Mouse (Mus musculus): Measurements from ENCODE around the gene Rnase1. TPM values are rescaled to one million over a fixed set of nuclear protein-coding genes. Genes with fewer than 3 reads are reported as not detected.
"Not testable (repeated sequence)": the region's sequence is repeated elsewhere in the genome, so short reads cannot be mapped to it uniquely, and the experiment has no call there.

Rnase1 gene
- polyA plus RNA-seq (2015; fragmentation: Nextera tagmentation; extraction: Ambion mirVana): 0.96 and 1.2 TPM in 2 replicates

GRCm38 (mm10) chr14:51146685-51147084, at the start of gene Rnase1:
Gene Rnase1, minus strand, starts transcription at chr14:51146785.
- no peaks in the 10 kb centered on the region for H3K27me3 ChIP-seq
- 57% methylated on average over 2 of the region's 2 CpGs for WGBS
- H3K4me2 ChIP-seq: no peak within 1 kb of the TSS
- no peak within 1 kb of the TSS for H3K4me3 ChIP-seq
- H3K36me3 ChIP-seq: no peaks in the 10 kb centered on the region
- no peak within 1 kb of the TSS for H3K9ac ChIP-seq
- H3K9me3 ChIP-seq (replicated peaks): no peaks in the 10 kb centered on the region
- no peak within 1 kb of the TSS for H3K27ac ChIP-seq
- no peak for ATAC-seq (replicated peaks; ENCODE audit: insufficient number of reproducible peaks, insufficient read depth, low FRiP score, low read depth)
- H3K4me1 ChIP-seq (replicated peaks): peaks cover 5% of the 10 kb centered on the region; the same call in 1 of the 2 replicates

GRCm38 (mm10) chr14:51195681-51196080, 49.1 kb upstream of the Rnase1 start:
- Histone ChIP-seq H3K9me3 (replicated peaks) (no peaks in the 10 kb centered on the region), H3K4me3 (no peak overlapping the region), H3K4me1 (replicated peaks) (no peaks in the 10 kb centered on the region), H3K27me3 (no peaks in the 10 kb centered on the region), H3K27ac (no peak overlapping the region), H3K9ac (no peak overlapping the region), H3K4me2 (no peak overlapping the region), H3K36me3 (no peaks in the 10 kb centered on the region)
- ATAC-seq (replicated peaks; ENCODE audit: insufficient number of reproducible peaks, insufficient read depth, low FRiP score, low read depth): no peak; the same call in 1 of the 2 replicates
- 83% methylated on average over 4 of the region's 4 CpGs for WGBS

GRCm38 (mm10) chr14:51181051-51181450, 34.5 kb upstream of the Rnase1 start:
- not testable (repeated sequence) for H3K4me3 ChIP-seq; H3K4me2 ChIP-seq; H3K9me3 ChIP-seq (replicated peaks); H3K27ac ChIP-seq; H3K9ac ChIP-seq; H3K36me3 ChIP-seq; H3K27me3 ChIP-seq; ATAC-seq (replicated peaks; ENCODE audit: insufficient number of reproducible peaks, insufficient read depth, low FRiP score, low read depth); H3K4me1 ChIP-seq (replicated peaks)
- 59% methylated on average over 2 of the region's 2 CpGs for WGBS

- Histone ChIP-seq H3K27me3 (no peaks in the 10 kb centered on the region), H3K4me1 (replicated peaks) (0 out of 2 replicates have a peak, but pooled peaks cover 5% of the 10 kb centered on the region), H3K4me2 (no peak overlapping the region), H3K36me3 (no peaks in the 10 kb centered on the region), H3K9me3 (replicated peaks) (no peaks in the 10 kb centered on the region), H3K4me3 (no peak overlapping the region), H3K27ac (no peak overlapping the region), H3K9ac (no peak overlapping the region)
- ATAC-seq (replicated peaks; ENCODE audit: insufficient number of reproducible peaks, insufficient read depth, low FRiP score, low read depth): no peak
- WGBS: 83% methylated on average over 4 of the region's 4 CpGs
Observed at GRCm38 (mm10) chr14:51173843-51174242, 27.3 kb upstream of the Rnase1 start.

- H3K9ac ChIP-seq; H3K4me3 ChIP-seq; H3K36me3 ChIP-seq; H3K27ac ChIP-seq; H3K27me3 ChIP-seq; H3K9me3 ChIP-seq (replicated peaks); ATAC-seq (replicated peaks; ENCODE audit: insufficient number of reproducible peaks, insufficient read depth, low FRiP score, low read depth); H3K4me1 ChIP-seq (replicated peaks): not testable (repeated sequence)
- H3K4me2 ChIP-seq: 0 out of 2 replicates have a peak overlapping the region, but pooled peaks have one; percentile 37
- 53% methylated on average over 4 of the region's 4 CpGs for WGBS
Observed at GRCm38 (mm10) chr14:51172947-51173346, 26.4 kb upstream of the Rnase1 start.

- not testable (repeated sequence) for H3K27ac ChIP-seq; H3K4me1 ChIP-seq (replicated peaks); H3K4me3 ChIP-seq; ATAC-seq (replicated peaks; ENCODE audit: insufficient number of reproducible peaks, insufficient read depth, low FRiP score, low read depth); H3K36me3 ChIP-seq; H3K9ac ChIP-seq; H3K9me3 ChIP-seq (replicated peaks); H3K27me3 ChIP-seq
- 32% methylated on average over 9 of the region's 9 CpGs for WGBS
- peak overlapping the region; percentile 37; the same call in 1 of the 2 replicates for H3K4me2 ChIP-seq
Observed at GRCm38 (mm10) chr14:51172095-51172865, 25.7 kb upstream of the Rnase1 start.

GRCm38 (mm10) chr14:51166068-51166467, 19.5 kb upstream of the Rnase1 start:
- Histone ChIP-seq H3K27ac (no peak overlapping the region), H3K4me3 (no peak overlapping the region), H3K4me1 (replicated peaks) (no peaks in the 10 kb centered on the region), H3K27me3 (no peaks in the 10 kb centered on the region), H3K9ac (no peak overlapping the region), H3K9me3 (replicated peaks) (0 out of 2 replicates have a peak, but pooled peaks cover 4% of the 10 kb centered on the region), H3K4me2 (no peak overlapping the region), H3K36me3 (no peaks in the 10 kb centered on the region)
- ATAC-seq (replicated peaks; ENCODE audit: insufficient number of reproducible peaks, insufficient read depth, low FRiP score, low read depth): no peak

GRCm38 (mm10) chr14:51165435-51165834, 18.9 kb upstream of the Rnase1 start:
- 85% methylated on average over 1 of the region's 1 CpGs for WGBS

GRCm38 (mm10) chr14:51163323-51163722, 16.7 kb upstream of the Rnase1 start:
- H3K4me1 ChIP-seq (replicated peaks); ATAC-seq (replicated peaks; ENCODE audit: insufficient number of reproducible peaks, insufficient read depth, low FRiP score, low read depth): not testable (repeated sequence)
- WGBS: 82% methylated on average over 6 of the region's 6 CpGs

More at GRCm38 (mm10) chr14:51165435-51165834, 18.9 kb upstream of the Rnase1 start:
- H3K27ac ChIP-seq: no peak overlapping the region
- no peaks in the 10 kb centered on the region for H3K36me3 ChIP-seq
- no peak overlapping the region for H3K4me2 ChIP-seq
- H3K4me1 ChIP-seq (replicated peaks): no peaks in the 10 kb centered on the region
- no peak overlapping the region for H3K4me3 ChIP-seq
- H3K27me3 ChIP-seq: no peaks in the 10 kb centered on the region
- H3K9me3 ChIP-seq (replicated peaks): 0 out of 2 replicates have a peak, but pooled peaks cover 4% of the 10 kb centered on the region
- no peak for ATAC-seq (replicated peaks; ENCODE audit: insufficient number of reproducible peaks, insufficient read depth, low FRiP score, low read depth)
- no peak overlapping the region for H3K9ac ChIP-seq

GRCm38 (mm10) chr14:51161976-51162375, 15.4 kb upstream of the Rnase1 start, which contains the start of gene Rnase2b:
Gene Rnase2b, plus strand, starts transcription at chr14:51162260.
- ATAC-seq (replicated peaks; ENCODE audit: insufficient number of reproducible peaks, insufficient read depth, low FRiP score, low read depth); H3K4me1 ChIP-seq (replicated peaks); H3K27ac ChIP-seq; H3K4me3 ChIP-seq; H3K36me3 ChIP-seq; H3K27me3 ChIP-seq; H3K9ac ChIP-seq; H3K4me2 ChIP-seq; H3K9me3 ChIP-seq (replicated peaks): not testable (repeated sequence)
- 91% methylated on average over 3 of the region's 3 CpGs for WGBS

More at GRCm38 (mm10) chr14:51163323-51163722, 16.7 kb upstream of the Rnase1 start:
- not testable (repeated sequence) for H3K27me3 ChIP-seq; H3K4me2 ChIP-seq; H3K9ac ChIP-seq; H3K36me3 ChIP-seq; H3K27ac ChIP-seq; H3K9me3 ChIP-seq (replicated peaks); H3K4me3 ChIP-seq

- no peak for ATAC-seq (replicated peaks; ENCODE audit: insufficient number of reproducible peaks, insufficient read depth, low FRiP score, low read depth)
- Histone ChIP-seq H3K9me3 (replicated peaks) (no peaks in the 10 kb centered on the region), H3K9ac (no peak overlapping the region), H3K27ac (no peak overlapping the region), H3K4me2 (no peak overlapping the region), H3K4me3 (no peak overlapping the region), H3K36me3 (no peaks in the 10 kb centered on the region), H3K4me1 (replicated peaks) (no peaks in the 10 kb centered on the region), H3K27me3 (no peaks in the 10 kb centered on the region)
- WGBS: 90% methylated on average over 1 of the region's 1 CpGs
Observed at GRCm38 (mm10) chr14:51157072-51157471, 10.5 kb upstream of the Rnase1 start.

- Histone ChIP-seq H3K4me1 (replicated peaks) (no peaks in the 10 kb centered on the region), H3K27ac (no peak overlapping the region), H3K27me3 (no peaks in the 10 kb centered on the region), H3K4me2 (no peak overlapping the region), H3K4me3 (no peak overlapping the region), H3K36me3 (no peaks in the 10 kb centered on the region), H3K9me3 (replicated peaks) (no peaks in the 10 kb centered on the region), H3K9ac (no peak overlapping the region)
- ATAC-seq (replicated peaks; ENCODE audit: insufficient number of reproducible peaks, insufficient read depth, low FRiP score, low read depth): no peak
- 69% methylated on average over 4 of the region's 4 CpGs for WGBS
Observed at GRCm38 (mm10) chr14:51156736-51157068, 10.1 kb upstream of the Rnase1 start.
